Mouse (Mus musculus): Measurements from ENCODE around the gene Marveld3. TPM values are rescaled to one million over a fixed set of nuclear protein-coding genes. Genes with fewer than 3 reads are reported as not detected.

The Marveld3 gene
- total RNA-seq, 2 experiments from 2014 or later: 0.43 TPM; not detected in 1

DNA sequence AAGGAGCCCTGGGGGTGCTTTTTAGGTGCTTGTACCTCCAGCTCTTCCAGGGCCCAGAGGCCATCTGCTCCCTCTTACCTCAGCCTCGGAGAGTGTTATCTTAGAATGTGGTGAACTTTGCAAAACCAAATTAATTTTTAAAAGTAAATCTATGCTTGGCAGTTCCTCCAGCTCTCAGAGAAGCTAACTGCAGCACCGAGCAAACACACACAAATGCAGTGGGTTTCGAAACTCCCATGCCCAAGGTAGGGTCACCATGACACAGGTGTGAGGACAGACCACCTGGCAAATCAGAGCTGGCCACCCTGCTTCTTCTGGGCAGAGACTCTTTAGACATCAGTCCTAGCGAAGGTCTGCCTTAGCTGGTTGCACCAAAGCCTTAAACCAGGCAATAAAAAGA, 10.9 kb upstream of the Marveld3 start:
- DNase-seq: no peak
- intact Hi-C loops (cut with DNase I; ENCODE audit: low total_unique reads): loop anchor here (5.0 kb wide), 1 partner anchor 34 kb away; no protein-coding TSS in a partner anchor

DNA sequence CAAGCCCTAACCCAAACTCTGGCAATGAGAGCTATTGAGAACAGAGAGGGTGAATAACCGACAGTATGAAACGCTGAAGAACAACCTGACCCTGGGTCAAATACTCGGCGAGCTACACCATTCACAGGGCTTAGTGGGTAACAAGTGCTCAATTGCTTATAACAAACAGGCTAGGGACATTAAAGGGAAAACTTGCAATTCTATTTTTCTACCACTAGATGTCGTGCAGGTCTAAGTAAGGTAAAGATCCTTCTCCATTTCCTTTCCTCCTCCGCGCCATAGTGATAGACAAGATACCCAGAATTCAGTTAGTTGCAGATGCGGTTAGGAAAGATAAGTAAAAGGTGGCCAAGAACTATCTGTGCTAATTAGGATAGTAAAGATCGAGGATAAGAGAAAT, 8.3 kb upstream of the Marveld3 start:
- intact Hi-C loops (cut with DNase I; ENCODE audit: low total_unique reads): loop anchor here (2.0 to 5.0 kb wide), 2 partner anchors 37 to 100 kb away; no protein-coding TSS in a partner anchor
- DNase-seq: no peak

DNA sequence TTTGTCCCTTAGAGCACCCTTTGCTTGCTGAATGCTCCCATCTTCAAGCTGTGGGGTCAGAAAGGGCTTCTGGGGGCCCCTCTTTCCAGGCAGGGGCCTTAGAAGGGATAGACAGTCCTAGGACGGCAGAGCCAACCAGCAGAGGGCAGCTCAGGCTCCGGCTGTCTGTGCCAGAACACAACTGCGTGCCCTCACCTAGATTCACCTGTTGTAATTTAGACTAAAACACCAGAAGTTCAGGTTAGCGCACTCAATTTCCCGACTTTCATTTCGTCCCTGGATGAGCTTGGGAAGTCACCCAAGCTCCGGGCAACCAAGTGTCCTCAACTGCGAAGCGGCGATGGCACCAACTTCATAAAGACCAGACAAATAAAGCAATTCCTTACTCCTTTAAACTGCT, 6.8 kb upstream of the Marveld3 start:
- DNase-seq: no peak
- intact Hi-C loops (cut with DNase I; ENCODE audit: low total_unique reads): no loop called here

DNA sequence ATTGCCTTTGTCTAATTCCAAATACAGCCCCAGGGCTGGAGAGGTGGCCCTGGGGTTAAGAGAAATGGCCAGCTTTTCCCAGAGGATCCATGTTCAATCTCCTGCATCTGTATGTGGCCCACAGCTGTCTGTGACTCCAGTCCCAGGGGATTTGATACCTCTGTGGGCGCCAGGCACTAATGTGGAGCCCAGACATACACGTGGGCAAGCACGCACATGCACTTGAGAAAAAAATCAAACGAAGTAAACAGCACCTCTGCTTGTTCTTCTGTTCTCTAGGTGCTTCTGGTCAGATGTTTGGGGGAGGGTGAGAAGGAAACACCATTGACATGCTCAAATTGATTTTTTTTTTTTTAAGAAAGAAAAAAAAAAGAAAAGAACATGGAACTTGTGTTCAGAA, 2.1 kb upstream of the Marveld3 start:
- DNase-seq: no peak
- intact Hi-C loops (cut with DNase I; ENCODE audit: low total_unique reads): no loop called here

DNA sequence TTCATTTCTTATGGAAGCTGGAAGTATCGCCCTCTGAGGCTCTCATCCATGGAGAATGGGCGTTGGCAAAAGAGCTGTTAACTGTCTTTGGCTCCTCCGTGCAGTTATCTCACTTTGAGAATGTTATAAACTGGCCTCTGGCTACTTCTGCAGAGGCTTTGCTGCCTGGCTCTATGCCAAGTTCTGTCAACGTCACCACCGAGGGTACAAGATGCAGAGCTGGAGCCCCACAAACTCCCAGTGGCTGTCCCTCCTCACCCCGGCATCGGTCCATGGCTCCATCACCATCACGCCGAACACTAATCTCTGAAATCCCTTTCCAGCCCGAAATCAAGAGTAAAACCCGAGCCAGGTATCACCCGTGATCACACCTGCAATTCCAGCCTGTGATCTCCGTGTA, 1.4 kb upstream of the Marveld3 start:
- no peak for DNase-seq
- intact Hi-C loops (cut with DNase I; ENCODE audit: low total_unique reads): no loop called here

DNA sequence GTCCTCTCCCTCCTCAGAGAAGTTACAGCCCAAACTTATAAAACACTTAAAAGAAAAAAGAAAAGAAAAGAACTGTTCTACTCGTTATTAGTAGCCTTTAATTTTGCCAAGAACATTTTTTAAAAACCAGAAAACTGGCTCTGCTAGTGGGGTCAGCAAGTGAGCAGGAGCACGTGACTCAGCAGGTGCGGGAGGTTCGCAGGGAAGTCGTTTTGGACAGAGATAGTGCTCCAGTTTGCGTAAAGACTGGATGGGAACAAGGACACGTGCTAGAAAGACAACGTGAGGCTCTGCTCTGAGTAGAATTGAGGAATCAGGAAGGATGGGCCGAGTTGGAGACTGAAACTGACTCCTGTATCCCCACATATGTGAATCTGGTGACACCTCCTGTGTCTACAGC, 893 bp upstream of the Marveld3 start:
- no peak for DNase-seq
- intact Hi-C loops (cut with DNase I; ENCODE audit: low total_unique reads): no loop called here

DNA sequence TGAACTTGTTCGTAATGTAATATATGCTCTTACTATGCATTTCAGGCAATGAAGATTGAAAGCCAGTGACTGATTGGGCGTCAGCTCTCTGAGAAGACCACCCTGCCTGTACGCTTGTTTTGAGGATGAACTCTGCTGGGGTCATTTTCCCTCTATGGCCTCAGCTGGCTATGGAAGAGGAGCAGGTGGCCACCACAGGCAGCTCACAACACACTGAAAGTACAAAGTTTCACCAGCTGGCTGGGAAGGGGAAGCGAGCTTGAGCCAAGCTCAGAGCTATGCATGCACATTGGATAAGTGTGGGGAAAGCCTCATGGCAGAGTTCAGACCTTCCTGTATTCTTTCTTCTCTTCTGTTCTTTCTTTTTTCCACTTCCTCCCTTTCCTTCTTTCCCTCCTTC, 2.9 kb downstream of the Marveld3 start:
- intact Hi-C loops (cut with DNase I; ENCODE audit: low total_unique reads): no loop called here
- peak; percentile 13 for DNase-seq

DNA sequence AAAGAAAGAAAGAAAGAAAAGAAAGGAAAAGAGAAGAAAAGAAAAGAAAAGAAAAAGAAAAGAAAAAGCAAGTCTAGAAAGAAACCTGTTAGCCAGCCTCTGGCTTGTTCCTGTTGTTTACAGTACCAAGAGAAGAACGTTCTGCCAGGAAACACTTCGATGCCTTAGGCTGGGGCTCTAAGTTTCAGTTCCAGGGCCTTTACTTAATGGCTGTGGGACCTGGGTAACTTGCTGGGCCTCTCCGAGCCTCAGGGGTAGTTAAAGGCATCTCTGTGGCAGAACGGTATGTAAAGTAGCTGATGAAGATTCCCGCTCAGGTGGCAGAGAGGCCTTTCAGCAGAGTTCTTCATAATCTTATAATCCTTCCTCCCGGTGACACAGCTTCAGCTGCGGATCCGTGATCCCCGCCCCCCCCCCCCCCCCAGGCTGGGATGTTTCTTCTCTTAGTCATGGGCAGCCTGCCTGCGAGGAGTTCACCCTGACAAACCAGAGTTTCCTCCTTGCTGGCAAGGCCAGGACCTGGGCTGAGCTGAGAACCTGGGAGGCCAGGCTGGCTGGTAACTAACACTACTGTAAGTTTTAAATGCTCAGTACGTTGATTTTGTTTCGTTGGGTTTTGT, 3.9 kb downstream of the Marveld3 start:
- intact Hi-C loops (cut with DNase I; ENCODE audit: low total_unique reads): no loop called here

DNA sequence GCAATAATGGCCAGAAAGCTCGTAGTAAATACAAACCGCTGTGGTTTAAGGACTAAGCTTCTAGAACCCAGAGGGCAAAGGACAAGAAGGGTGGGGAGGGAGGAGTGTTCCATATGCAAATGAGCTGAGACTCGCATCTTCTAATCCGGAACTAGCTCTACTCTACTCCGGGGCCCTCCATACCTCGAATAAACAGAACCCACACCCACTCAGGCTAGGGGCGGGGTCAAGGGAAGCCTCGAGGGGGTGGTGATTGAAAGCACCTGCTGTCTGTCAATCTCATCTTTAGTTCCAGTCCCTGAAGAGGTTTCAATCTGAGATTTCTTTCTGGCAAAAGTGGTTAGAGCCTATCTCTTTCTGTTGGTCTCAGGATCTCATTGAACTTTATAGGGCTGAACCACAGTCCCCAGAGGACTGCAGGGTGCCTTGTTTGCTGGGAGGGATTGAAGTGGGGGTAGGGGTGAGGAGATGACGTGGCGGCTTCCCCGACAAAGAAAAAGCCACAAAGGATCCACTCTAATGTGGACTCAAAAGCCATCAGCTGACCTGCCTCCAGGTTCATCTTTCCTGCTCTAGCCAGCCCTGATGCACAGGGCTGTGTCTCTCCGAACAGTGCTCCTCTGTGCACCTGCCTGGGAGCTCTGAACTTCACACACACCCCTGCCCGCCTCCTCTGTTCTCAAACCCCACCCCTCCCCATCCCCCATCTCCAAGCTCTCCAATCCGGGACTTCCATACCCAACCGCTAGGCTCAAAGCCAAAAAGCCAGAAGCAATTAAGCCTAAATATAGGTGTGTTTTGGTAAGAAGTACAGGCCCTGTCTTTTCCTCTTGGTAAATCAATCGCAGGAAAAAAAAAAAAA, 4.6 kb downstream of the Marveld3 start:
- DNase-seq: peak; percentile 37
- intact Hi-C loops (cut with DNase I; ENCODE audit: low total_unique reads): no loop called here

More for the DNA sequence above, 3.9 kb downstream of the Marveld3 start:
- DNase-seq: peak; percentile 33

DNA sequence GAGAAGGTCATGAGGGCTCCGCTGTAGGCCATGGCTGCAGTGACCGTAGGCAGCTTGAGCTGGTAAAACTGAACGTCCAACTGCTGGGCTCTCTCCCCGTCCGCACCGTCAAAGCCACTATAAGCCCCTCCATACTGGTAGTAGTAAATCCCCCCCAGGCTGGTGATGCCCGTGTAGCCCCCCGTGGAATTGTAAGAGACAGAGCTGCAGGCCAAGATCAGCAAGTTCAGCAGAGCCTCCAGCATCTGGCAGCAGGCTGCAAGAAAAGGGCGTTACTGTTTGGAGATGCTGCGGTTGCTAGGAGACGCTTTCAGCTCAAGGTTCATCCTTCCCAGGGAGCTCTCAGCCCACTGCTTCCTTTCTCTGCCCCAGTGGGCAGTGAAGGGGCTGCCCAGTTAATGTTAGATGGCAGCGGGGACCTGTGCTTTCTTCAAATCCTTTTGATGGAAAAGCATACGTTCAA, 7.5 kb downstream of the Marveld3 start:
- intact Hi-C loops (cut with DNase I; ENCODE audit: low total_unique reads): no loop called here
- peak; percentile 43 for DNase-seq

DNA sequence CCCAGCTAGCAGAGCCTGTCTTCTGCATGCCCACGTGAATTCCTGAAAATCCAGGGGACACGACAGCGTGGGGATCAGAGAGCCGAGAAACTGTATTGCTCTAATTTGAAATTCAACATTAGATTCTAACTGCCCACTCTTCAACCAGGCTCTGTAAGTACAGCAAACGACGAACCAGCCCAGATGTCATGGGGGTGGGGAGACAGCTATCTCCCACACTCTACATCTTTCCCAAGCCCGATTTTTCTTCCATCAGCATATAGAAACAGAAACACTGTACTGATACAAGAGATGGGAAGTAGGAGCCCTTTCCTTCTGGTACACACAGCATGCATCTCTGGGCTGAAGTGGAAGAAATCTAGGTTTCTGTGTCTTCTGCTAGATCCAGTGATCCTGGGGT, 9.8 kb downstream of the Marveld3 start:
- intact Hi-C loops (cut with DNase I; ENCODE audit: low total_unique reads): no loop called here
- DNase-seq: no peak

DNA sequence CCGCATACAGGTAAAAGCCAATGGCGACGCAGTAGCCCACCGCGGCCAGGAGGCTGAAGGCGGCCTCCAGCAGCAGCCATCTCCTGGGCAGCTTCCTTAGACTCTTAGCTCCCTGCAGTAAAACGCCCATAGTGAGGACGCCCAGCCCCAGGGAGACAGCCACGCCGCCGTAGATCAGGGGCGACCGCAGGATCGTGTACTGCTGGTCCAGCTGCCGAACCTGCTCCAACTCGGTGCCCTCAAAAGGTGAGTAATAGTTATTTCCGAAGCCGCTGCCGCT, 13.8 kb downstream of the Marveld3 start:
- no peak for DNase-seq
- intact Hi-C loops (cut with DNase I; ENCODE audit: low total_unique reads): no loop called here

DNA sequence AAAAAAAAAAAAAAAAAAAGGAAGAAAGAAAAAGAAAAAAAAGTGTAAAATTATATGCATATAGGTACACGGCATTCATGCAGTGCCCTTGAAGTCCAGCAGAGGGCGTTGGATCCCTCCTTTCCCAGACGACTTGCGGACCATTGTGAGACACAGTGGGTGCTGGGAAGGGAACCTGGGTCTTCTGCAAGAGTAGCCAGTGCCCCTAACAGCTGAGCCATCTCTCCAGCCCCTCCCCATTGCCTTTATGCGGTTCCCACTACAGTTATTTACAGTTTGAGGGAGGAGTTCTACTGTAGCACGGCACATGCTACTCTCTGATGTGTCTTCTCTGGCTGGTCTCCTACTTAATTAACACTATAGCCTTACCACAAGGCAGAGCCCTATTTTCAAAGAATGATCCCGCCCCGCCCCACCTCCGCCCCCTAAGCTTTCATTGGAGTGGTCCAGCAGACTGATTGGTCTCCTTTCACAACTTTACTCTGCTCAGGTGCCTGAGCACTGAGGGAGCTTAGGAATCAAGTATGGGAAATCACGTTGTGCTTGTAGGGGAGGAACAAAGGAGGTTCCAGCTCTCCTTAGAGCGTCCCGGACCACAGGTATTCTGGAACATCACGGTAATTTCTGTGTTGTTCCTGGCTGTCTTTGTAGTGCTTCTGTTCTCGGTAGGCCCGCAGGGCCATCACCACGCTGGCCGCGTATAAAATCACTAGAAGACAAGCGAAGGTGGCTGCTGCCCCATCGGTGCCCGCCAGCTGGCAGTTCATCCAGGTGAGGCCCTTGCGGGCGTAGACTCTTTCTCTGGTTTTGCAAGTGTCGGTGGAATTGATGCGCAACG, 14.3 kb downstream of the Marveld3 start:
- DNase-seq: no peak
- intact Hi-C loops (cut with DNase I; ENCODE audit: low total_unique reads): no loop called here

DNA sequence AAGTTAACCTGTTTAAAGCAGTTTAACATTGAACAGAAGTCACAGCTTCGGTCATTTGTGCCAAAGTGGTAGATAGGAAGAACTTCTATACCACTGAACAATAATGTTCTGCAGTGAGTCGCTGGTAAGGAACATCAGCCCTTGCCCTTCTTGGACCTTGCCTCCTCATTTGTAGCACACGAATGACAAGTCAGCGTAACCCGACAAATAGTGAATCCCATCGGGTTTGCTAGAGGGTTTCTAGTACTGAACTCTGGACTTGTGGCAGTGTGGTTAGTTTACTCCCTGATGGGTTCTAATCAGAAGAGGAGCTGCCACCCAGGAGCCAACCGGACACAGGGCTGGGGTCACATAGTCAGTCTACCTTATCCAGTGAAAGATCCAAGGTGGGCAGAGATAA, 15.7 kb downstream of the Marveld3 start:
- intact Hi-C loops (cut with DNase I; ENCODE audit: low total_unique reads): no loop called here
- no peak for DNase-seq

DNA sequence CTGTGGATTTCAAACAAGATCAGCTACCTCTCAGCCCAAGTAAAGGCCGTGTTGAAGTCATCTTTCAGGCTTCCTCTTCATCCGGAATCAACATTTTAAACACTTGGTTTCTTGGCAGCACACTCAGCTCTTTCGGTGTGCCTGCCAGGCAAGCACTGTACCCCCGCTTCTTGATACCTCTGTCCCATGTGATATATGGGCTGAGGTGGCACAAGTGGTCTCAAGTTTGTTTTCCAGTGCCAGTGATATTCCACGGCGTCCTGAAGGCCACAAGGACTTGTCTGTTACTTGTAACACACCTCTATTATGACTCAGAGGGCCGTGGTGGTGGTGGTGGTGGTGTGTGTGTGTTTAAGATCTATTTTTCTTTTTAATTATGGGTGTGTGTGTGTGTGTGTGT, 16.3 kb downstream of the Marveld3 start:
- intact Hi-C loops (cut with DNase I; ENCODE audit: low total_unique reads): no loop called here

DNA sequence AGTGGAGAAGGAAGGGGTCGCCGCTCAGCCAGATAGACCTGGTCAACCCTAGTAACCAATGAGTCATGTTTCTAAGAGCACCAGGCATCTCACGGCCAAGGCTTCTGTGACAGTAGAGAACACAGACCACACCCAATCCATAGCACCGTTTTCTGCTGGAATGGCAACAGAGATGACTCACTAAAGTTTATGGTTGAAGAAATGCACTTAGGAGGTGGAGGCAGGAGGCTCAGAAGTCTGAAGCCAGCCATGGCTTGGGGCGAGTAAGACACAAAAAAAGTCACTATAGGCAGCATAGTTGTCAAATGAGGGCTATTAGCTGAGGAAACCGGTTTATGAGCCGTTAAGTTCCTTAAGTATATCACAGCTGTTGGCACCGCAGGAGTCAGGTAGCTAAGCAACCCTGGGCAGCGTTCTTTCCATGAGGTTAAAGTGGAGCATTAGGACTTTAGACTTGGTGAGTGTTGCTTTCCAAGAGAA, 16.8 kb downstream of the Marveld3 start:
- no peak for DNase-seq
- intact Hi-C loops (cut with DNase I; ENCODE audit: low total_unique reads): no loop called here

More for the DNA sequence above, 16.3 kb downstream of the Marveld3 start:
- DNase-seq: no peak

DNA sequence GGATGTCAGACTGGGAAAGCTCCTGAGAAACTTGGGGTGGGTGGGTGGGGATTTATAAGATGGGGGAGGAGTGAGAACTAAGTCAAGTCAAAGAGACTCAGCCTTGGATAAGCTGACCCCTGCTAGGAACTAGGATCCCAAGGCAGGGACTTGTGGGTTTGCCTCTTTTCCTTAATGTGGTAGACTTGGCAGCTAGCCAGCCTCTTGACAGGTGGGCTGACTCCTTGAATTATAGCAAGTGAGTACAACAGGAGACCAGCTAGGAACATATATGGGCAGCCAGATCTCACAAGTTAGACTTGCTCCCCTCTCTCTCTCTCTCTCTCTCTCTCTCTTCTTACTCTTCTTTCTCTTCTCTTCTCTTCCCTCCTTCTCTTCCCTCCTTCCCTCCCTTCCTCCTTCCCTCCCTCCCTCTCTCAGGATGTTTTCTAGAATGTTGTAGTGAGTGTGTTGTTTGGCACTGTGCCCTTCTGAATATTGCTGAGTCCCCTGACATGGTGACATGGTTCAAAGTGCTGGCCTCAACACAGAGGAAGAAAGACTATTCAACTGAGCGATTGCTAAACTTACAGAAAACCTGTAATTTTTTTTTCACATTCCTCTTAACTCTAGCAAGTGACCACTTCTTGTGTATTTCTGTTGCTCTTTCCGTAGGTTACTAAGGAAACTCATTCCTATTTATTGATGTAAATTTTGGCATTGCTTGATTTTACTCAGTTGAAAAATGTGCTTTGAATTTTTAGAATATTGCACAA, 20.2 kb downstream of the Marveld3 start:
- no peak for DNase-seq
- intact Hi-C loops (cut with DNase I; ENCODE audit: low total_unique reads): no loop called here

DNA sequence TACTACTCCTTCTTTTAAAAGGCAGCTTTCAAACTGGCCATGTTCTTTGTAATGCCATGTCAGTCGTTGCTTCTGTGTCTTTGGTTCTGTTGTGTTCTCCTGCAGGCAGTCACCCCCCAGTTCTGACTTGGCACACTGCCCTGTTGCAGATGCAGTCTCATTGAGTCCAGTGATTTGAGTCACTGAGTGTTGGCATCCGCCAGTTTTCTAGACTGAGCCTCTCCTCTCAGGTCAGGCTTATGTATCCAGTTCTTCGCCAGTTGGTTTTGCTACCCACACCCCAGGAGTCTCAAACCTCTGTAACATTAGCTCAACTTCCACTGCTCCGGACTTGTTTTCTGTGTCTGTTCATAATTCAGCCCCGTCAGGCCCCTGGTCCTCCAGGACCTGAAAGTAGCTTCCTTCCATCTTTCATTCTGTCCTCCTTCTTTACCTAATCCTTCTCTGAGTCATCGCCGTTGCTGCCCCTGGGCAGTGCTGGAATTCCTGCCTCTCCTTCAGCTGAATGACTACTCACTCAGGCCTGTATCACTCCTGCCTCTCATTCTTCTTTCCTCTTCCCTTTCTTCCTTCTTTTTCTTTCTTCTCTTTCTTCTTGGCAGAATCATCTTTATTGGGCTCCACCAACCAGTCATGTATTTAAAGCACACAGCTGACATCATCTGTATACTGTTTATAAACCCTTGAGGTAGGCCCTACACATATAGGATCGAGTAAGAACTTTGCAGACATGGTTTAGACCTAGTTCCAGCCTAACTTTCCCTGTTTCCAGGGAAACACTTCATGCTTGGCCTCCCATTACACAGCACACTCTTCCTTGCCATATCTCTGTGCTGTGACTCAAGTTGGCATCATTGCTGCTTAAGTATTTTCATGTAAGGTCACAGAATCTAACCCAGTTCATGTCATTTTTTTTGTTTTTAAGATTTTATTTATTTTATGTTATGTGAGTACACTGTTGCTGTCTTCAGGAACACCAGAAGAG, 41.3 kb downstream of the Marveld3 start:
- intact Hi-C loops (cut with DNase I; ENCODE audit: low total_unique reads): no loop called here
- peak; percentile 23 for DNase-seq
